Mouse (Mus musculus): ENCODE measurements at regions not wholly inside any gene's neighbourhood (a gene's known extent, or its start where the extent isn't known, plus 50 kb on each side); places are given as distances from the start of the nearest gene placed in this dataset.

DNA sequence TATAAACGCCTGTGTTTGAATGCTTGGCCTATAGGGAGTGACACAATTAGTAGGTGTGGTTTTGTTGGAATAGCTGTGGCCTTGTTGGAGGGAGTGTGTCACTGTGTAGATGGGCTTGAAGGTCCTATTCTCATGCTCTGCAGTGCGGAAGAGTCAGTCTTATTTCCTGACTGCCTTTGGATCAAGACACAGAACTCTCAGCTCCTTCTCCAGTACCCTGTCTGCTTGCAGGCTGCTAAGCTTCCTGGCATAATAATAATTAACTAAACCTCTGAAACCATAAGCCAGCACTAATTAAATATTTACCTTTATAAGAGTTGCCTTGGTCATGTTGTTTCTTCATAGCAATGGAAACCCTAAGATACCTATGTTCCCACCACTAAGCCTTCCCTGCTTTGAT, 409.8 kb upstream of the Sall1 start:
- no peak for DNase-seq (ENCODE audit: low spot score in 2 of 2)

GRCm38 (mm10) chr8:89444466-89444865, 400.5 kb upstream of the Sall1 start:
- DNase-seq (ENCODE audit: low spot score in 2 of 2), result no peak

- DNase-seq (ENCODE audit: low spot score in 2 of 2), result no peak
Measured at GRCm38 (mm10) chr8:89439304-89439703, 395.3 kb upstream of the Sall1 start.

DNA sequence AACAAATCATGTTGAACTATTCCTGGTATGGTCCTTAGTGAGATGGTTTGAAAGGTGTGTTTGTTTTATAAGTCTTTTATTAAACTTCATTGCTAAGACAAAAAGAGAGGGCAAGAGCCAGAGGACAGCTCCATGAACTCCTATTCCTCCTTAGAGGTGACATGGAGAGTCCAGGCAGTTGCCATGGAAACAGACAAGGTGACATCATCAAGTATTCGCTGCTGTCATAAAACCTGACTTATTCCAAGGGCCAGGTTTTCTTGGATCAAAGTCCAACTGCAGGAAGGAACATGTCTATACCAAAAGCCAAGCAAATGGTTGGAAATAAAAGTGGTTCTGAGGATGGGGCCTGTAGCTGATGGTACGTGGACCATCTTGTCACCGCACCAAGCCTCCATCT, 383.0 kb upstream of the Sall1 start:
- no peak for DNase-seq (ENCODE audit: low spot score in 2 of 2)

DNA sequence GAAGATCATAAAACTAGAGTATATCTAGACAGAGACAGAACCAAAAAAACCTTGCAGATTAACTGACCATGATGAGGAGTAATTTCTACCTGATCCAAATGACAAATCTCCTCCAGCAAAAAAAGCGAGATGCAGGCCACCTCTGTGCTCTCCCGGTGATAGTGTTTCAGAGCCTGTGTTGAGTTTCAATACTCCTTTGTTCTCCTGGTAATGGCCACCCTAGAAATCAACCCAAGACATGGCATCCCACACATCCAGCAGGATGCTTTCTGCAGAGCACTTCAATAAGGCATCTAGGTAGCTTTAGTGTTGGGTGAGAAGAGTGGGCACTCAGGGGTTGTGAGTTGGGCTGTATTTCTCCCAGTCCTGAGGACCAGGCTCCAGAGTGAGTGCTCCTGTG, 371.3 kb upstream of the Sall1 start:
- DNase-seq (ENCODE audit: low spot score in 2 of 2), result no peak

DNA sequence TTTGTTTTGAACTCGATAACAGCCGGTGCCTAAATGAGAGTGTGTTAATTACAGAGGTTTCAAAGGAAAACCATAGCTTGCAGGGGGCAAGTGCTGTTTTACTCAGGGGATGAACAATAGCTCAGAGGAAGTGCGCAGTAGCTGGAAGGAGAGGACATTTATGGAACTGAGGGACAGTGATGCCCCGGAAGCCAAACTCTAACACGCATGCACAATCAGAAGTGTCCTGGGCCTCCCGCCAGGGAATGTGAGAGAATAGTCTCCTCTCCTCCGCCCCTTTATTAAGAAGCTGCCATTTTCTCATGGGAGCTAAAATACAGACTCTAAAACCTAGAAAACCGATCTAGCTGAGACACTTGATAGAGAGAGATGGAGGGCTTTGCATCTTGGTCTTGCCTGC, 368.5 kb upstream of the Sall1 start:
- no peak for DNase-seq (ENCODE audit: low spot score in 2 of 2)

GRCm38 (mm10) chr8:89412046-89412445, 368.1 kb upstream of the Sall1 start:
- DNase-seq (ENCODE audit: low spot score in 2 of 2), result no peak

GRCm38 (mm10) chr8:89406688-89407087, 362.7 kb upstream of the Sall1 start:
- no peak for DNase-seq (ENCODE audit: low spot score in 2 of 2)

- DNase-seq (ENCODE audit: low spot score in 2 of 2), result peak; percentile 27 to 32
Measured at GRCm38 (mm10) chr8:89404287-89404686, 360.3 kb upstream of the Sall1 start.

- DNase-seq (ENCODE audit: low spot score in 2 of 2), result peak in 1 of 2 experiments; percentile 32
Measured at GRCm38 (mm10) chr8:89396673-89397072, 352.7 kb upstream of the Sall1 start.

- DNase-seq (ENCODE audit: low spot score in 2 of 2), result peak in 1 of 2 experiments; percentile 42
Measured at GRCm38 (mm10) chr8:89392749-89393148, 348.8 kb upstream of the Sall1 start.

GRCm38 (mm10) chr8:89388761-89389160, 344.8 kb upstream of the Sall1 start:
- no peak for DNase-seq (ENCODE audit: low spot score in 2 of 2)

- DNase-seq (ENCODE audit: low spot score in 2 of 2), result no peak
Measured at GRCm38 (mm10) chr8:89387295-89387694, 343.3 kb upstream of the Sall1 start.

GRCm38 (mm10) chr8:89385028-89385427, 341.1 kb upstream of the Sall1 start:
- DNase-seq (ENCODE audit: low spot score in 2 of 2), result no peak

GRCm38 (mm10) chr8:89383781-89384180, 339.8 kb upstream of the Sall1 start:
- no peak for DNase-seq (ENCODE audit: low spot score in 2 of 2)

- DNase-seq (ENCODE audit: low spot score in 2 of 2), result no peak
Measured at GRCm38 (mm10) chr8:89382538-89383380, 338.8 kb upstream of the Sall1 start.

DNA sequence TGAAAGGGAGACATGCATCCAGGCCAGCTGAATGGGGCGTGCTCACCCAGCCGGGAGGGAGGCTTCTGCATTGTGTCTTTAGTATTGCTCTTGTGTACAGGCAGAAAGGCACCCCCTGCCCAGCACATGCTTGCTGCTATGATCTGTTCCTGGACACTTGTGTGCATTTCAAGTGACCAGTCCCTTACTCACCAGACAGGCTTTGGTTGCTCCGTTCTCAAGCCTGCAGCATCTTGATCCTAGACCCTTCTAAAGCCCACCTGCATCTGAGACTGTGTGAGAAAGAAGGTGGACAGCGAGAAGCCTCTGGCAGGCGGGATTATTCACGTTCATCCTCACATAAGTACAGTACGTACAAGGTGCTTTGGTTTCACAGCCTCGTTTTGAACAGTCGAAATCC, 336.5 kb upstream of the Sall1 start:
- DNase-seq (ENCODE audit: low spot score in 2 of 2), result no peak

- no peak for DNase-seq (ENCODE audit: low spot score in 2 of 2)
Measured at GRCm38 (mm10) chr8:89372761-89373160, 328.8 kb upstream of the Sall1 start.

GRCm38 (mm10) chr8:89371773-89372132, 327.8 kb upstream of the Sall1 start:
- DNase-seq (ENCODE audit: low spot score in 2 of 2), result no peak

- DNase-seq (ENCODE audit: low spot score in 2 of 2), result no peak
Measured at GRCm38 (mm10) chr8:89370816-89371772, 327.1 kb upstream of the Sall1 start.

DNA sequence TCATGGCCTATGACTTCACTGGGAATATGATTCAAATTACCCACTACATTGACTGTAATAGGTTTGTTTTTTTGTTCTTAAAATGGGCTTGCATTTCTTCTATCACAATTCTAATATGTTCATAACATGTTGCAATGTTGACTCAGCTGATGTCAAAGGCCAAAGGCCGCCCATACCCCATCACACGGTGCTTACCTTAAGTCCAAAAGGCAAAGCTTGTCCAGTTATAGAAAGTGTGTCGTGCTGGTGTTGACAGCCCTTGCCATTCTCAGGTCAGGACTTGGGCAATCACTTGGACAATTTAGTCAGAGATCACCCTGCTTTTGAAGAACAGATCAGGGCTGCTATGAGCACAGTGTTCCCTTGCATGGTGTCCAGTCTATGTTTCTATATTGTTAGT, 321.5 kb upstream of the Sall1 start:
- DNase-seq (ENCODE audit: low spot score in 2 of 2), result no peak

DNA sequence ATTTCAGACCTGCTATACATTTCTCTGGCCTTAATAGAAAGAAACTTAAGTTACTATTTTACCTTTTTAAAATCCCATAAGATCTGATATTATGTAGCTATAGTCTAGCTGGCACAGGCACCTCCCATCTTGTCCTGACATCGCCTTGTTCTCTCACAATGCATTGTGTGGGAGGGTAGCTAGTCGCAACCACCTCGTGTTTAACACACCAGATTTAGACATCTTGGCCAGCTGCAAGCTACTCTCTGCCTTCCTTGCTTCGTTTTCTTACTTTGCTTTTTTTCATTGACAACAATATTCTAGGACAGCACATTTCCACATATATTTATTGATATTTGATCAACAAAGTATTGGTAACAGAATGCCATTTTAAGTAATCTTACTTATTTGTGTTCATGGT, 314.4 kb upstream of the Sall1 start:
- peak in 1 of 2 experiments; percentile 10 for DNase-seq (ENCODE audit: low spot score in 2 of 2)

DNA sequence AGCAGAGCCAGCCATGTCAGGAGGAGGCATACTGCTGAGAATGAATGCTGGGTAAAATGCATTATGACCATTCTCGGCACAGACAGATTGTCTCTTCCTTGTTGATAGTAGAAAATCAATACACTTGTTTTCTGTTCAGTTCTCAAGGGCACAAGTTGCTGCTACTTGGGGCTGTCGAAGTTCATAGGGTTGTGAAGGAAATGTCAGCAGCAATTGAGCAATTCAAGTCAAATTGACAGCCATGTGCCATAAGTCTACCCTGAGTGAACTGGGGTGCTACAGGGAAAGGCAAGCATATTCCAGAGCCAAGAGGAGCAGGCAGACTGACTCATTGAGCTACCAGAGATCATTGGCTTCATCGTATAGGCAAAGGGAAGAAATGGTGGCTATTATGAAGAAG, 301.6 kb upstream of the Sall1 start:
- DNase-seq (ENCODE audit: low spot score in 2 of 2), result no peak

Measured in frontal cortex, postnatal 10 days (tissue).